Mouse (Mus musculus) cortical plate, adult 2 months (tissue): ENCODE results near the gene Cd276. TPM values are rescaled to one million over a fixed set of nuclear protein-coding genes. Genes with fewer than 3 reads are reported as not detected.
"Not testable (repeated sequence)": the region's sequence is repeated elsewhere in the genome, so short reads cannot be mapped to it uniquely, and the experiment has no call there.

Experiments used
- H3K27ac ChIP-seq: fragments of 200-500 bp; 2 replicates; pipeline ENCODE4 v1.5.1; 2012; ENCODE audit warnings: low read length, control low read depth, inconsistent platforms; ENCODE audit not compliant: insufficient read depth
- H3K4me1 ChIP-seq: fragments of 200-500 bp; 2 replicates; pipeline ENCODE4 v1.6.1; 2011; ENCODE audit warnings: low read length; ENCODE audit not compliant: control insufficient read depth, insufficient read depth
- H3K4me3 ChIP-seq: fragments of 200-500 bp; 2 replicates; pipeline ENCODE4 v1.5.1; 2011; ENCODE audit warnings: mild to moderate bottlenecking, low read length, control low read depth; ENCODE audit not compliant: insufficient read depth
- CTCF ChIP-seq: fragments of 200-500 bp; IDR thresholded peaks from 2 replicates; pipeline ENCODE4 v1.5.1; 2011; ENCODE audit warnings: mild to moderate bottlenecking, control low read depth, low read length; ENCODE audit not compliant: insufficient read depth; ENCODE audit errors: extremely low read depth
- POLR2A ChIP-seq: fragments of 200-500 bp; IDR thresholded peaks from 2 replicates; pipeline ENCODE4 v1.6.1; 2011; ENCODE audit warnings: mild to moderate bottlenecking, low read length, control low read depth; ENCODE audit not compliant: insufficient read depth; ENCODE audit errors: extremely low read depth
- polyA plus RNA-seq: library from polyadenylated mRNA; depleted of rRNA; stranded (reverse); fragments of >200 nt; gene quantifications from 2 replicates; pipeline ENCODE4 v1.2.3, GENCODE M21; 2012; rRNA removed

Cd276 gene
- polyA plus RNA-seq: 9.0 and 9.2 TPM in 2 replicates

DNA sequence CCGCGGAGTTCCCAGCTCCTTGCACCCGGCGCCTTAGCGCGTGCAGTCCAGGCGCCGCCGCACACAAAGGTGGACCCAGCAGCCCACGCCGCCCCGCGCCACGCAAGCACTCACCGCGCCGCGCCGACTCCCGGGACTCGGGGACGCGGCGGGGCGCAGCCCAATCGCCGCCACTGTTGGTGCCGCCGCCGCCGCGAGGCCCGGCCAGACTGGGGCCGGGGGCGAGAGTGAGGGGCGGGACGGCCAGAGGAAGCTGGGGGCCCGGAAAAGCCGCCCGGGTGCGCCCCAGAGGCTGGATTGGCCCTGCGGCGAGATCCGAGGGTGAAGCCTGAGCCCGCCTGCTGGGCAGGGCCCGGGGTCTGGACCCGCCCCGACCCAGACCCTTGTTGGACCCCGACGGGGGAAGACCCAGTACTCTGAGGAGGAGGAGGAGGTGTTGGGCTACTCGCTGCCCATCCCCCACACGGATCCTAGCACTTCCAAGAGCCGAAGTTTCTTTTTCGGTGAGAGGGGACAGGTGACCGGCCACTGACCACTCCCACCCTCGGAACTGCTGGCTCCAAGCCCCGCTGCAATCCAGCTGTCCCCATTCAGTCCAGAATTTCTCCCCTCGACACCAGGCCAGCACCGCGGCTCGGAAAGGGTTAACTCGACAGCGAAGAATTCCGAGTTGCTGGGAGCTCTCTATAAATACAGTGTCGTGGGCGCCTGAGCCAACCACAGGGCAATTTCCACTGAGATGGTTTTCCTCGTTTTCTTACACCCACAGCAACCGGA lies at the start of gene Cd276:
Gene Cd276 (minus strand): TSS at position 530 of the 777 bp plus-strand sequence.
- TF ChIP-seq CTCF (no peak), POLR2A (peak; percentile 62; the same call in 1 of the 2 replicates)
- peak within 1 kb of the TSS; percentile 94 for H3K27ac ChIP-seq
- peaks cover 7% of the 10 kb centered on the region for H3K4me1 ChIP-seq
- H3K4me3 ChIP-seq: peak within 1 kb of the TSS; percentile 56

DNA sequence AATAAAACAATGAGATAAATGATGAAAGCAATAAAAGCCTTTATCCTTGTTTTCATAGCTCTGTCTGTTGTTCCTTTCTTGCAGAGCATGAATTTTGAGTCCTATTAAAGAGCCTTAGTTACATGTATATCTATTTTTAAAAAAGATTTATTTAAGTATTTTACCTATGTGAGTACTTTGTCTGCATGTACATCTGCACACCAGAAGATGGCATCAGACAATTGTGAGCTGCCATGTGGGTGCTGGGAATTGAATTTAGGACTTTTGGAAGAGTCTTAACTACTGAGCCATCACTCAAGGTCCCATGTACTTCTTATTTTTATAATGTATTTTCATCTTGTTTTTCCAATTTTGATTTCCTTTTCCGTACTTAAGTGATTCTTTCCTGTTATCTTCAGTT lies 40.1 kb upstream of the Cd276 start:
- TF ChIP-seq CTCF: no peak
- no peak for TF ChIP-seq POLR2A
- Histone ChIP-seq H3K27ac (no peak overlapping the region), H3K4me3 (no peak overlapping the region), H3K4me1 (peaks cover 3% of the 10 kb centered on the region; the same call in 1 of the 2 replicates)

DNA sequence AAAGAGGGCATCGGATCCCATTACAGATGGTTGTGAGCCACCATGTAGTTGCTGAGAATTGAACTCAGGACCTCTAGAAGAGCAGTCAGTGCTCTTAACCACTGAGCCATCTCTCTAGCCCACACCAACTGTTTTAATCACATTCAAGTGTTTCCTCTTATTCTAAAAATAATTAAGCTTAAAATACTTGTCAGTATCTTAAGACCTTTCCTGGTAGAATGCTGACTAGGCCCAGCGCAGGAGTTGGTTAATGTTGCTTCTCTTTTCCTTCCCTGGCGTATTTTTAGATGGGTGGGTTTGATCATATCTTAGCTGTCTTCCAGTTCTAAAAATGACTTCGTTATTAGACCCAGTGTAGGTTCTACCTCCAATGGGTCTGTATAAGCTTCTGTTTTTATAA lies 33.4 kb upstream of the Cd276 start:
- peaks cover 5% of the 10 kb centered on the region for H3K4me1 ChIP-seq
- TF ChIP-seq CTCF (no peak), POLR2A (no peak)
- H3K27ac ChIP-seq: no peak overlapping the region
- no peak overlapping the region for H3K4me3 ChIP-seq

DNA sequence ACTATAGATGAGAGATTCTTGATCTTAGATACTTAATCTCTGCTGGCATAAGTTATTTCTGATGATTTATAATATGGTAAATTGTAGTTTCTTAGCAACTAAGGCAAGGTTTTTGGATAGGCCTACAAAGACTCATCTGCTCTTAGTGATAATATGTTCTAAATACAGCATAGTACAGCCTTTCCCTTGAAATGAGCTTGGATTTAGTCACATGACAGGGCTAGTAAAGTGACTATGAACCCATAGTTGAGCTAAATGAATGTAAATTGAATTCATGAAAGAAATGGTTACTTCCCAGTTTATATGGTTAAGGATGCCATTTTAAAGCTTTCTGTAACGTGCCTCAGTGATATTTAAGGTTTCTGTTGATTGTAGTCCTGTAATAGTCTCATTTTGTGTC lies 29.1 kb upstream of the Cd276 start:
- no peak for TF ChIP-seq POLR2A
- TF ChIP-seq CTCF: no peak
- Histone ChIP-seq H3K27ac (no peak overlapping the region), H3K4me1 (peaks cover 2% of the 10 kb centered on the region), H3K4me3 (no peak overlapping the region; the same call in 1 of the 2 replicates)

DNA sequence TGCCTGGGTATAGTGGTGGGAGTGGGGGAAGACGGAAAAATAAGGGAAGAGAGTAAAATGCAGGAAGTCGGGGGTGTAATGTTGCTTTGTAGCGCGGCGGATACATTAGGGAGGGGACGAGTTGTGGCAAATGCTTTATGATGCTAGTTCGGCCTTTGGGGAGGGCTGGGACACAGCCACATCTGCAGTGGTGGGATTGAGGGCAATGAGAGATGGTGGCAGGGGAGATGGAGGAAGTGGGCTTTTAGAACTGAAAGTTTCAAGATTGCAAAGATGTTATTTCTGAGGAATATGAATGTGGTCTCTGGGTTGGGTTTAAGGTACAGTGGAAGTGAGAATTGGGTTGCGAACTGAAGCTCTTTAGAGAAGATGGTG lies 28.0 kb upstream of the Cd276 start:
- Histone ChIP-seq H3K4me3 (peak overlapping the region; percentile 61), H3K27ac (peak overlapping the region; percentile 90; the same call in 1 of the 2 replicates), H3K4me1 (peaks cover 2% of the 10 kb centered on the region; the same call in 1 of the 2 replicates)
- TF ChIP-seq POLR2A (no peak), CTCF (no peak)

DNA sequence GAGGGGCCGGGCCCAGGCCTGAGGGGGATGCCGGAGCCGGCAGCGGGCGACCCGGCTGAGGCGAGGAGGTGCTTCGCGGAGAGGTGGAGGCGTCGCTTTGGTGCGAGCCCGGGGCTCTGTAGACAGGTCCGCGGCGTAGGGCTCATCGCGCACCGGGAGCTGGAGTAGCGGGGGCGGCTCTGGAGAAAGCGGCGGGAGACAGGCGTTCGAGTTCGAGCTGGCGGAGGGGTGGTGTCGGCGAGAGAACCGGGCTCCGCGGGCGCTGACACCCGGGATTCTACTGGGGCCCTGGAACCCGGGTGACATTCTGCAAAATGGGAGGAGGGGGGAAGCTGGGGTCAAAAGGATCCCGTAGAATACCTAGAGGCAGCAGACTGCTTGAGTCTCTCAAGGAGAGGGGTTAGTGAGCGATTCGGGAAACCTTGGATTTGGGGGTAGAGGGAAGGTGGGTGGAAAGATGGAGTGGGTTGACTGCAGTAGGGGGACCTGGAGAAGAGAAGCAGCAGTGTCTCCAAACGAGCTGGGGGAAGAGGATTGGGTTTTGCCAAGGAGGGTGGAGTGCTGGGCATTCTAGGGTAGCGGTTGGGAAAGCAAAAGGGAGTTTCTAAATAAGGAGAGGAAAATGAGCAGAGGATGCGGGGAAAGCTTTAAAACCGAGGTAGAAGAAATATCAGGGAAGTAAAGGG lies 27.5 kb upstream of the Cd276 start:
- Histone ChIP-seq H3K27ac (peak overlapping the region; percentile 90), H3K4me3 (peak overlapping the region; percentile 61), H3K4me1 (peaks cover 2% of the 10 kb centered on the region; the same call in 1 of the 2 replicates)
- TF ChIP-seq CTCF: no peak
- no peak for TF ChIP-seq POLR2A

DNA sequence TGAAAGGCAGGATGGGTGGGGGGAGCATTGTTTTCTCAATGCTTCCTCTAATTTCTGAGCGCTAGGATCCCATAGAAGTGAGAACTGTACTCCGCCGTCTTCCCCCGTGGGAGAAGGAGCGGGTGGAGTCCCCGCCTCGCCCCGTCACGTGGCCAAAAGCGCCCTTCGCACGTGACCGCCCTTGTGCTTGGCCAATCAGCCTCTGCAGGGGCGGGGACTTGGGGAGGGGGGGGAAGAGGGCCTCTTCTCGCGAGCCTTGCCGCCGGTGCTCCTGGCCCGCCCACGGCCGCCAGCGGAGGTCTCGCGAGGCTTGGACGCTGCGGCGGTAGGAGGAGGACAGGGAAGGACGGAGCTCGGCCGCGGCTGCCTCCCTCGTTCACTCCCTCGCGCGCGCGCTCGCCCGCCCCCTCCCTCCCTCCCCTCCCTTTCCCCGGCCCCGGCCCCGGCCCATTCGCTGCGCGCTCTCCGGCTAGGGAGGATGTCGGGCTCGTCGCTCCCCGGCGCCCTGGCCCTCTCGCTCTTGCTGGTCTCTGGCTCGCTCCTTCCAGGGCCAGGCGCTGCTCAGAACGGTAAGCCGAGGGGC lies 26.8 kb upstream of the Cd276 start, which contains the start of gene Nptn:
Gene Nptn (plus strand): TSS at position 283 of the 583 bp plus-strand sequence.
- H3K4me1 ChIP-seq: peaks cover 2% of the 10 kb centered on the region; the same call in 1 of the 2 replicates
- TF ChIP-seq POLR2A (peak; percentile 73), CTCF (no peak)
- peak within 1 kb of the TSS; percentile 61 for H3K4me3 ChIP-seq
- H3K27ac ChIP-seq: peak within 1 kb of the TSS; percentile 90

DNA sequence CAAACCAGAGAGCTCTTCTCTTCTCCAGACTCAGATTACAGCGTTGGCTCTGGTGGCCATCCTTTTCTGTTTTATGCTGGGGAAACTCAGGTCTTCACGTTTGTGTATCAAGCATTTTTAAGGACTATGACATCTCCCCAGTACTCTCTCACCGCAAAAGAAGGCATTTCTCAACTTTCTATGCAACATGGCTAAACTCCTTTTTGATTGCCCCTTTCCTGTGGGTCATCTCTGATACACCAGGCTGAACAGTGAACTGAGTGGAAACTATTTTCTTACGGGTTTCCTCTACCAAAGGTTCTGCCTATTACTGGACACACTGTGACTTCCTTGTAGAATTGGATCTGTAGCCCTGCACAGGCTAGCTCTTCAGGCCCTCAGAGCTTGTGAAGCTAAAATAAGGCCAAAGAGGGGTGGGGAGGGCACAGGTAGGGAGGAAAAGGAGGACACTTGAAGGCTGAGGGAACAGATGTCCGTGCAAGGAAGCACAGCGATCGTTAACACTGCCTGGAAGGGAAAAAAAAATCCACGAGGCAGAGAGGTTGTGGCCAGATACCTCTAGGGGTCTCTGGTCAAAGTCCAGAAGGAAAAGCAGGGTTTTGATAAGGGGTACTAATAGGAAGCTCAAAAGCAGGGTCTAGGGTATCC lies 26.2 kb upstream of the Cd276 start:
- H3K4me1 ChIP-seq: peaks cover 2% of the 10 kb centered on the region; the same call in 1 of the 2 replicates
- no peak for TF ChIP-seq CTCF

DNA sequence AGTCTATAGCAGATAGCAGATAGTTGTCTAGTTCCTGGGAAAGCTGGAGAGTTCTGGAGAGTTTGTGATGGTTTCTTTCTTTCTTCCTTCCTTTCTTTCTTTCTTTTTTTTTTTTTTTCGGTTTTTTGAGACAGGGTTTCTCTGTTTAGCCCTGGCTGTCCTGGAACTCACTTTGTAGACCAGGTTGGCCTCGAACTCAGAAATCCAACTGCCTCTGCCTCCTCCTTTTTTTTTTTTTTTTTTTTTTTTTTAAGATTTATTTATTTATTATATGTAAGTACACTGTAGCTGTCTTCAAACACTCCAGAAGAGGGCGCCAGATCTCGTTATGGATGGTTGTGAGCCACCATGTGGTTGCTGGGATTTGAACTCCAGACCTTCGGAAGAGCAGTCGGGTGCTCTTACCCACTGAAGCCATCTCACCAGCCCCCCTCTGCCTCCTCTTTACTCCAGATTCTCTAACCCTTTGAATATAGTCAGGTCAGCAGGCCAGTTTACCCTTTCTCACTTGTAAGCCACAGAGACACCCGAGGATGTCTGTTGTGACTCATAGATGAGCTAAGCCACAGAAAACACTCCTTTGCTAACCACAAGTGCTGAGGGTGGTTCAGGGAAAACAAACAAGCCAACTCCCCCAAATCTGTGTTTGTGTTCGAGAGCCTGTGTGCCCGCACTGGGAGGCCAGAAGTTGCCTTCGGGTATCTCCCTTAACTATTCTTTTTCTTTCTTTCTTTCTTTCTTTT lies 25.4 kb upstream of the Cd276 start:
- H3K4me1 ChIP-seq, H3K4me3 ChIP-seq, H3K27ac ChIP-seq: not testable (repeated sequence)

More for the DNA sequence above, 26.2 kb upstream of the Cd276 start:
- H3K27ac ChIP-seq: peak overlapping the region; percentile 79
- peak overlapping the region; percentile 61; the same call in 1 of the 2 replicates for H3K4me3 ChIP-seq
